ENCODE assay signal across 9 mouse cellular contexts in genomic region chr1:153900381-153900780, GRCm38 (mm10). TPM values are rescaled to one million over a fixed set of nuclear protein-coding genes. Genes with fewer than 3 reads are reported as not detected.
DNase-seq lines count a peak whose midpoint lies in the region; ATAC-seq and TF ChIP-seq lines count a peak whose summit lies in the region.
"Had no signal": no experiment of that assay in that cellular context is flagged by ENCODE, and none has a peak within 500 bp of the region (broad histone marks: within the 10 kb centered on the region; RNA-seq: fewer than 3 reads in every experiment).

No protein-coding gene starts in this region.

- H3K4me3 ChIP-seq in heart, embryonic 16.5 days (ENCODE audit: low read length): peak overlapping the region; percentile 88
- H3K4me3 ChIP-seq in liver, adult 2 months (ENCODE audit: insufficient read depth, low read depth, low read length): peak overlapping the region; percentile 88
- H3K4me3 ChIP-seq in small intestine, adult 2 months (ENCODE audit: low read depth, low read length): peak overlapping the region; percentile 96

- TF ChIP-seq POLR2A in liver, adult 2 months (IDR thresholded peaks at IDR 0.05; ENCODE audit: extremely low read depth, insufficient read depth, low read length): peak; percentile 32; the same call in 1 of the 2 replicates
- TF ChIP-seq POLR2A in small intestine, adult 2 months (IDR thresholded peaks at IDR 0.05; ENCODE audit: low read depth, low read length): no peak

- peaks cover 13% of the 10 kb centered on the region for H3K4me1 ChIP-seq in heart, embryonic 16.5 days (ENCODE audit: control insufficient read depth, insufficient read depth, low read length)
- H3K4me1 ChIP-seq in liver, adult 2 months (ENCODE audit: control insufficient read depth, insufficient read depth, low read length): peaks cover 11% of the 10 kb centered on the region; the same call in 1 of the 2 replicates
- no peaks in the 10 kb centered on the region; the same call in none of the 2 replicates for H3K4me1 ChIP-seq in small intestine, adult 2 months (ENCODE audit: control insufficient read depth, insufficient read depth, insufficient read length, low read length)

- ATAC-seq in heart, embryonic 16.5 days (replicated peaks; ENCODE audit: extremely low read depth, insufficient read depth, low FRiP score): peak; percentile 35

- no peaks in the 10 kb centered on the region for H3K27me3 ChIP-seq in heart, embryonic 16.5 days (ENCODE audit: control insufficient read depth, insufficient read depth, low read length)
- H3K27me3 ChIP-seq in liver, adult 2 months (ENCODE audit: control insufficient read depth, insufficient read depth, low read length): no peaks in the 10 kb centered on the region
- H3K27me3 ChIP-seq in small intestine, adult 2 months (ENCODE audit: control insufficient read depth, insufficient read depth, low read length): no peaks in the 10 kb centered on the region

- peak; percentile 41 to 63 for DNase-seq in cerebellum, adult 18-20 months
- DNase-seq in cerebellum, postnatal 10 days: no peak
- peak; percentile 65 for DNase-seq in thymus, postnatal 4 days
- DNase-seq in thymus, postnatal 0 days (ENCODE audit: low spot score): no peak
- DNase-seq in liver, adult 2 months (ENCODE audit: extremely low read depth, low read depth, low spot score): no peak
- no peak for DNase-seq in retina, embryonic 14.5 days (ENCODE audit: low spot score)

- peaks cover 20% of the 10 kb centered on the region for H3K36me3 ChIP-seq in heart, embryonic 16.5 days (ENCODE audit: control insufficient read depth, insufficient read depth)
- H3K36me3 ChIP-seq in liver, adult 2 months (ENCODE audit: control insufficient read depth, insufficient read depth, low read length): peaks cover 28% of the 10 kb centered on the region
- H3K36me3 ChIP-seq in small intestine, adult 2 months (ENCODE audit: control insufficient read depth, insufficient read depth, low read length): peaks cover 18% of the 10 kb centered on the region

- H3K79me2 ChIP-seq in liver, adult 2 months (ENCODE audit: control insufficient read depth, insufficient read depth, low read length): peaks cover 16% of the 10 kb centered on the region; the same call in 1 of the 2 replicates

- H3K9me3 ChIP-seq in heart, embryonic 16.5 days (replicated peaks; ENCODE audit: control insufficient read depth, low read length): no peaks in the 10 kb centered on the region

- peak; percentile 15; the same call in 1 of the 2 replicates for TF ChIP-seq CTCF in liver, adult 2 months (IDR thresholded peaks at IDR 0.05; ENCODE audit: low read depth, low read length)
- no peak for TF ChIP-seq CTCF in small intestine, adult 2 months (IDR thresholded peaks at IDR 0.05; ENCODE audit: extremely low read depth, insufficient read length, insufficient replicate concordance, low read depth, low read length)

- H3K9ac ChIP-seq in heart, embryonic 16.5 days (ENCODE audit: low read length): peak overlapping the region; percentile 81
- H3K9ac ChIP-seq in liver, adult 2 months (ENCODE audit: low read depth, low read length): peak overlapping the region; percentile 96

- peak overlapping the region; percentile 96 for H3K27ac ChIP-seq in heart, embryonic 16.5 days (ENCODE audit: low read length)
- H3K27ac ChIP-seq in liver, adult 2 months (replicated peaks; ENCODE audit: insufficient read depth, low read depth, low read length): peak overlapping the region; percentile 91
- peak overlapping the region; percentile 90 for H3K27ac ChIP-seq in small intestine, adult 2 months (ENCODE audit: insufficient read depth, low read depth, low read length)

- H3K4me2 ChIP-seq in heart, embryonic 16.5 days (ENCODE audit: low read depth, low read length): peak overlapping the region; percentile 82

- under 1% methylated on average over 36 of the region's 36 CpGs for WGBS in heart, embryonic 16.5 days
- 1% methylated on average over 36 of the region's 36 CpGs for WGBS in liver, adult 2 months
- under 1% methylated on average over 36 of the region's 36 CpGs for WGBS in small intestine, adult 2 months

RNA-seq across cellular contexts. Expression of gene Teddm2, which starts 0.4 kb away (rescaled TPM):
- polyA plus RNA-seq in thymus, postnatal 0 days (2015; fragmentation: Nextera tagmentation; extraction: Ambion mirVana): 0.77 and 1.3 TPM in 2 replicates
- 0.33 and 0.35 TPM in 2 replicates for polyA plus RNA-seq in heart, embryonic 16.5 days (2015; fragmentation: Nextera tagmentation; extraction: Ambion mirVana)
- 0.20 and 0.83 TPM in 2 replicates for total RNA-seq in liver, adult 2 months (2014; rRNA removed)
- polyA plus RNA-seq in liver, adult 2 months (2012; rRNA removed): 0.37 and 0.80 TPM in 2 replicates
- polyA plus RNA-seq in small intestine, adult 2 months (2012; rRNA removed): 0.06 and 0.08 TPM in 2 replicates

RNA-seq across cellular contexts. Expression of gene Glul, which starts 0.6 kb away (rescaled TPM):
- 111 and 119 TPM in 2 replicates for polyA plus RNA-seq in thymus, postnatal 0 days (2015; fragmentation: Nextera tagmentation; extraction: Ambion mirVana)
- 57.9 and 59.0 TPM in 2 replicates for polyA plus RNA-seq in heart, embryonic 16.5 days (2015; fragmentation: Nextera tagmentation; extraction: Ambion mirVana)
- 370 and 719 TPM in 2 replicates for total RNA-seq in liver, adult 2 months (2014; rRNA removed)
- 620 and 776 TPM in 2 replicates for polyA plus RNA-seq in liver, adult 2 months (2012; rRNA removed)
- 18.4 and 19.3 TPM in 2 replicates for polyA plus RNA-seq in small intestine, adult 2 months (2012; rRNA removed)

RNA-seq across cellular contexts. Expression of gene Teddm1a, which starts 8.8 kb away (rescaled TPM):
- not detected in 2 replicates for polyA plus RNA-seq in thymus, postnatal 0 days (2015; fragmentation: Nextera tagmentation; extraction: Ambion mirVana)
- polyA plus RNA-seq in heart, embryonic 16.5 days (2015; fragmentation: Nextera tagmentation; extraction: Ambion mirVana): not detected in 2 replicates
- not detected in 2 replicates for total RNA-seq in liver, adult 2 months (2014; rRNA removed)
- not detected in 2 replicates for polyA plus RNA-seq in liver, adult 2 months (2012; rRNA removed)
- not detected in 2 replicates for polyA plus RNA-seq in small intestine, adult 2 months (2012; rRNA removed)

RNA-seq across cellular contexts. Expression of gene Teddm1b, which starts 26.2 kb away (rescaled TPM):
- 0.14 and 0.27 TPM in 2 replicates for polyA plus RNA-seq in thymus, postnatal 0 days (2015; fragmentation: Nextera tagmentation; extraction: Ambion mirVana)
- polyA plus RNA-seq in heart, embryonic 16.5 days (2015; fragmentation: Nextera tagmentation; extraction: Ambion mirVana): 0.10 and 0.11 TPM in 2 replicates
- total RNA-seq in liver, adult 2 months (2014; rRNA removed): 0.07 and 0.09 TPM in 2 replicates
- 0.10 TPM in 2 replicates for polyA plus RNA-seq in liver, adult 2 months (2012; rRNA removed)
- polyA plus RNA-seq in small intestine, adult 2 months (2012; rRNA removed): not detected in 2 replicates
- polyA plus RNA-seq: large intestine, adult 2 months had no signal

RNA-seq across cellular contexts. Expression of gene Rgsl1, which starts 56.4 kb away (rescaled TPM):
- 0.50 and 0.82 TPM in 2 replicates for polyA plus RNA-seq in thymus, postnatal 0 days (2015; fragmentation: Nextera tagmentation; extraction: Ambion mirVana)
- polyA plus RNA-seq in heart, embryonic 16.5 days (2015; fragmentation: Nextera tagmentation; extraction: Ambion mirVana): not detected in 2 replicates
- 0.09 TPM in 1 of 2 replicates, not detected in the other for total RNA-seq in liver, adult 2 months (2014; rRNA removed)
- not detected in 2 replicates for polyA plus RNA-seq in liver, adult 2 months (2012; rRNA removed)
- polyA plus RNA-seq in small intestine, adult 2 months (2012; rRNA removed): not detected in 2 replicates

Comparison
In these comparisons a context has a peak if more than half of its experiments do, and no peak if none do; other contexts are left out.
1. DNase-seq: peak in cerebellum, adult 18-20 months (2 of 2) and thymus, postnatal 4 days (single experiment); none in cerebellum, postnatal 10 days (0 of 2), thymus, postnatal 0 days (single experiment), liver, adult 2 months (single experiment) and retina, embryonic 14.5 days (single experiment).
2. Peak in every context shown above with its lines, with median percentiles within 50 percentile points of each other: H3K27ac ChIP-seq and H3K4me3 ChIP-seq.